Mouse (Mus musculus) midbrain, postnatal 0 days (tissue): ENCODE results near the gene Cdiptos. TPM values are rescaled to one million over a fixed set of nuclear protein-coding genes. Genes with fewer than 3 reads are reported as not detected.

Experiments
- ATAC-seq: fragments of 200-750 bp; cut with Nextera tagmentation; 2 replicates; pipeline ENCODE4 v1.8.0; 2017; ENCODE audit warnings: moderate number of reproducible peaks, mild to moderate bottlenecking, moderate TSS enrichment, moderate library complexity; ENCODE audit not compliant: low FRiP score
- DNase-seq: peaks from one replicate; pipeline ENCODE4 v3.0.0-alpha.2; 2015; ENCODE audit warnings: low spot score
- H3K27ac ChIP-seq: fragments of 300-500 bp; sonication (generic); 2 replicates; pipeline ENCODE4 v1.5.1; 2014; ENCODE audit warnings: low read depth, mild to moderate bottlenecking, low read length, mixed read lengths
- H3K27me3 ChIP-seq: fragments of 300-500 bp; sonication (generic); 2 replicates; pipeline ENCODE4 v1.6.1; 2014; ENCODE audit warnings: low read length, control low read depth, mixed read lengths; ENCODE audit not compliant: insufficient read depth
- H3K36me3 ChIP-seq: fragments of 300-500 bp; sonication (generic); 2 replicates; pipeline ENCODE4 v1.6.1; 2014; ENCODE audit warnings: low read length, control low read depth, mixed read lengths; ENCODE audit not compliant: insufficient read depth
- H3K4me1 ChIP-seq: fragments of 300-500 bp; sonication (generic); 2 replicates; pipeline ENCODE4 v1.6.1; 2014; ENCODE audit warnings: mild to moderate bottlenecking, control low read depth, antibody characterized with exemption, low read length, mixed read lengths; ENCODE audit not compliant: insufficient read depth
- H3K4me2 ChIP-seq: fragments of 300-500 bp; sonication (generic); 2 replicates; pipeline ENCODE4 v1.6.1; 2014; ENCODE audit warnings: low read depth, mild to moderate bottlenecking, low read length, mixed read lengths; ENCODE audit not compliant: poor library complexity, severe bottlenecking
- H3K4me3 ChIP-seq: fragments of 300-500 bp; sonication (generic); 2 replicates; pipeline ENCODE4 v1.5.1; 2014; ENCODE audit warnings: low read depth, mild to moderate bottlenecking, low read length, moderate library complexity
- H3K9ac ChIP-seq: fragments of 300-500 bp; sonication (generic); replicated peaks from 2 replicates; pipeline ENCODE4 v1.6.1; 2014; ENCODE audit warnings: mild to moderate bottlenecking, low read length, moderate library complexity, mixed read lengths; ENCODE audit not compliant: poor library complexity, severe bottlenecking
- H3K9me3 ChIP-seq: fragments of 300-500 bp; sonication (generic); 2 replicates; pipeline ENCODE4 v1.6.1; 2016; ENCODE audit warnings: low read length, control low read depth
- CTCF ChIP-seq: IDR thresholded peaks from 2 replicates; pipeline ENCODE4 v1.5.1; 2016; ENCODE audit warnings: antibody characterized with exemption, mild to moderate bottlenecking
- WGBS: fragments of 180-500 bp; shearing (Covaris S2); extraction: QIAGEN DNeasy Blood & Tissue Kit; methylation state at CpG from one replicate; pipeline ENCODE4 v1.1.7; 2014; 5-methylcytosine and 5-hydroxymethylcytosine counted together
- polyA plus RNA-seq: library from polyadenylated mRNA; unstranded; fragments of >200 nt; fragmentation: Nextera tagmentation; extraction: Ambion mirVana; gene quantifications from 2 replicates; pipeline ENCODE4 v1.2.1, GENCODE M21; 2015
- total RNA-seq: library from RNA; depleted of rRNA; stranded (reverse); fragments of >200 nt; gene quantifications from 2 replicates; pipeline ENCODE4 v1.2.3, GENCODE M21; 2014; rRNA removed

Cdiptos gene
- total RNA-seq (not detected in 2 replicates), polyA plus RNA-seq (0.72 and 0.79 TPM in 2 replicates)

GRCm38 (mm10) chr7:126975950-126976866, at the start of gene Cdiptos:
Cdiptos (minus strand) TSS chr7:126976098.
- H3K4me1 ChIP-seq = peaks cover 6% of the 10 kb centered on the region; the same call in 1 of the 2 replicates
- peak within 1 kb of the TSS; percentile 99 for H3K9ac ChIP-seq
- peaks cover 29% of the 10 kb centered on the region for H3K36me3 ChIP-seq
- H3K9me3 ChIP-seq = no peaks in the 10 kb centered on the region
- H3K27me3 ChIP-seq = no peaks in the 10 kb centered on the region
- DNase-seq (peak; percentile 98), ATAC-seq (peak; percentile 95)
- peak within 1 kb of the TSS; percentile 93 for H3K27ac ChIP-seq
- WGBS = under 1% methylated on average over 54 of the region's 55 CpGs
- peak; percentile 99 for TF ChIP-seq CTCF
- peak within 1 kb of the TSS; percentile 90 for H3K4me2 ChIP-seq
- H3K4me3 ChIP-seq = peak within 1 kb of the TSS; percentile 100

DNA sequence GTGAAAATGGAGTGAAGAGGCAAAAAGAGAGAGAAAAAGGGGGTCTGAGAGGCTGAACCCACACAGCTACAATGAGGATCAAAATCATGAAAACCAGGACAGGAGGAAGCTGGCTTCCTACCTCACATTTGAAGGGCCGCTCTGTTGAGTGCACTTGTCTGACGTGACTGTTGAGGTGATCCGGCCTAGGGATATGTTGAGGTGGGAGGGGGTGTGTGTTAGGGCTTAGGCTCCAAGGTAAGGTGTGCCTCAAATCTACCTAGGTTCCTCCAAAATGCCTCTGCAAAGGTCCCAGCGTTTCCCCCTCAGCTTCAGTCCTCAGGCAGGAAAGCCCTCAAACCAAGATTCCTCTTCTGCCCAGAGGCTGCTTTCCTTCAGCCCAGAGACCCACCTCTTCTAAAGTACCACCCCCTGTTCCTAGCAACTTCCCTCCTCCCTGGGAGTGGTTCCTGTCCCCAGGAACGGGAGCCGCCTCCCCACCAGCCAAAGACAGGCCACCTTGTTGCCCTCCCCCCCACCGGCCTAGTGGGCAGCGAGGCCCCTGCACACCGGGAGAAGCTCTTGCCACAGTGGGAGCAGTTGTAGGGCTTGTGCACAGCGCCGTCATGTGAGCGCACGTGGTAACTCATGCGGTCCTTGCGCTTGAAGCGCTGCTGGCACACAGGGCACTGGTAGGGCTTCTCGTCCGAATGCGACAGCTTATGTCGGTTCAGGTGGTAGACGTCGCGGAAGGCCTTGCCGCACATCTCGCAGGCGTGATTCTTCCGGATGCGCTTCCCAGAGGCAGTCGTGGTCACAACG, 49.1 kb upstream of the Cdiptos start:
- 1% methylated on average over 29 of the region's 30 CpGs for WGBS
- Histone ChIP-seq H3K27ac (peak overlapping the region; percentile 99), H3K4me2 (peak overlapping the region; percentile 76), H3K4me1 (peaks cover 27% of the 10 kb centered on the region), H3K27me3 (no peaks in the 10 kb centered on the region), H3K9me3 (no peaks in the 10 kb centered on the region), H3K36me3 (peaks cover 15% of the 10 kb centered on the region), H3K4me3 (peak overlapping the region; percentile 90), H3K9ac (peak overlapping the region; percentile 96)
- DNase-seq = peak; percentile 91
- ATAC-seq = peak; percentile 59; the same call in 1 of the 2 replicates
- TF ChIP-seq CTCF = peak; percentile 72

DNA sequence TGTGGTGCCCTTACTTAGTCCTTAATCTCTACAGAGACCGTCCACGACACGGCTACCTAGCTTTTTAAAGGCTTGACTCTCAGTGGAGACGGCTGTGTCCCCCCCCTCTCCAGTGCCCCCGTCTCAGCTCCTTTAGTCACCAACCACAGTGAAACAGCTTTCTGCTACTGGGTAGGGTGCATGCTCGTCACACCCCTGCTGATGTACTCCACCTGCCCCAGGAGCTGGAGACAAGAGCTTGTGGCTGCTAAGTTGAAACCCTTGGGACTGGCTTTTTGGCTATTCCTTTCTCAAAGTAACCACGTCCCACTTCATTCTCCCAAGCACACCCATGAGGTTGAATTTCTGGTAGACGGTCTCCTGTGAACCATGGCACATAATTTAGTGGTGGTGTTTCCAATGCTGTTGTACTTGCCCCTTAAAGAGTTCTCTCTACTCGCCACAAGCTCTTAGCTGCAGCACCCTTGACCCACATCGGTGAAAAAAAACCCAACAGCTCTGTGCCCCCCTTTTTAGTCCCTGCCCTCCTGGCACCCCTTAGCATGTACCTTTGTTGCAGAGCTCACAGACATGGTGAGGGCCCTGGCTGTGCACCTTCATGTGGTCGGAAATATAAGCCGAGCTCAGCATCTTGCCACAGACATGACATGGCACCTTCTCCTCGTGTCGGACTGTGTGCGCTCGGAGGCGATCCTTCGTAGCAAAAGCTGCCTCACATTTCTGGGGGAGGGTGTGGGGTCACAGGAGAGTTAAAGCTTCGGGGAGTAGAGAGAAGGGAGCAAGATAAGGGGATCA, 48.2 kb upstream of the Cdiptos start:
- Histone ChIP-seq H3K9me3 (no peaks in the 10 kb centered on the region), H3K9ac (peak overlapping the region; percentile 96), H3K4me2 (peak overlapping the region; percentile 76), H3K36me3 (peaks cover 15% of the 10 kb centered on the region), H3K4me3 (peak overlapping the region; percentile 90), H3K27me3 (no peaks in the 10 kb centered on the region), H3K4me1 (peaks cover 36% of the 10 kb centered on the region), H3K27ac (peak overlapping the region; percentile 99)
- DNase-seq = no peak
- no peak for TF ChIP-seq CTCF
- no peak for ATAC-seq
- WGBS = 19% methylated on average over 19 of the region's 19 CpGs

GRCm38 (mm10) chr7:127023272-127023691, 47.4 kb upstream of the Cdiptos start:
- peak overlapping the region; percentile 9; the same call in 1 of the 2 replicates for H3K27ac ChIP-seq
- H3K4me1 ChIP-seq = peaks cover 42% of the 10 kb centered on the region

More at GRCm38 (mm10) chr7:127023272-127023691, 47.4 kb upstream of the Cdiptos start:
- Histone ChIP-seq H3K36me3 (peaks cover 15% of the 10 kb centered on the region), H3K9ac (peak overlapping the region; percentile 96), H3K27me3 (no peaks in the 10 kb centered on the region), H3K9me3 (no peaks in the 10 kb centered on the region), H3K4me2 (peak overlapping the region; percentile 76), H3K4me3 (peak overlapping the region; percentile 90)
- no peak for TF ChIP-seq CTCF
- DNase-seq (no peak), ATAC-seq (no peak)
- 69% methylated on average over 13 of the region's 13 CpGs for WGBS
